ENCODE assay signal across 8 mouse cellular contexts in the genomic region with DNA sequence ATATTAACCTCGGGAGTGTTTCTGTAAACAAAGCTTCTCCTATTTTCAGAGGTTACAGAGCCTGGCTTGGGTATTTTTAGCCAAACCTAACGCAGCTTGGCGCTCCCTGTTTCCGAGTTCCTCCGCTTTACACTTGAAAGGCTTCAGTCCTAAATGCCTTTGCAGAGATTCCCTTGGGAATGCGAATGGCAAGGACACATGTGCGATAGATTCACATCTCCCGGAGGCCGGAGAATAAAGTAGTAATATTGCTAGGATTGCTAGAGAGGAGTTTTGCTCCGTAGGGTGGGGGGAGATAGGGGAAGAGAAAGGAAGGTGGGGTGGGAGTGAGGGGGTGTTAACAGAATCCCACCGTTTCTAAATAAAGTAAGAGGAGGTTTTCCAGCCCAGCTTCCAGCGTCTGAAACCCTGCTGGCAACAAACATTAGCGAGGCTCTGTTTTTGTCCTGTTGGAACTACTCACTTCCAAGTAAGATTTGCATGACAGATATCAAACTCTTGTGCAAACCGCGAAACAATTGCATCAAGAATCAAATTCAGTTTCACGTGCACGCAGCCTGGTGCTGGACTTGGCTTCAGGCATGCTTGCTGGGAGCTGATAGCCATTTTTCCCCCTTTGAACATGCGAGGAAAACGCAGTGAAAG. TPM values are rescaled to one million over a fixed set of nuclear protein-coding genes. Genes with fewer than 3 reads are reported as not detected.
DNase-seq lines count a peak whose midpoint lies in the region; ATAC-seq and TF ChIP-seq lines count a peak whose summit lies in the region.

No protein-coding gene starts in this region.

- peaks cover 3% of the 10 kb centered on the region; the same call in 1 of the 2 replicates for H3K27me3 ChIP-seq in forebrain, embryonic 15.5 days
- H3K27me3 ChIP-seq in intestine, embryonic 14.5 days (replicated peaks; ENCODE audit: control insufficient read depth, insufficient read depth, low read length): peaks cover 10% of the 10 kb centered on the region; the same call in 1 of the 2 replicates
- no peaks in the 10 kb centered on the region for H3K27me3 ChIP-seq in midbrain, embryonic 14.5 days (ENCODE audit: control insufficient read depth, insufficient read depth, low read length)

- TF ChIP-seq CTCF in left cerebral cortex, adult 2 months (IDR thresholded peaks at IDR 0.05): no peak

- ATAC-seq in forebrain, embryonic 15.5 days (replicated peaks): no peak
- peak; percentile 41; the same call in 1 of the 2 replicates for ATAC-seq in intestine, embryonic 14.5 days (replicated peaks; ENCODE audit: low FRiP score, low TSS enrichment, low read depth)
- ATAC-seq in midbrain, embryonic 14.5 days (ENCODE audit: low FRiP score, low TSS enrichment): no peak

- intact Hi-C loops in left cerebral cortex, adult 2 months (cut with DNase I): loop anchor here (2.0 to 5.0 kb wide), 2 partner anchors 33 to 37 kb away; no protein-coding TSS in a partner anchor
- intact Hi-C loops in left cerebral cortex, postnatal 4 days (cut with DNase I): no loop called here

- DNase-seq in left cerebral cortex, adult 2 months (ENCODE audit: extremely low spot score in 1 of 2, low spot score in 2 of 2): no peak
- DNase-seq in left cerebral cortex, postnatal 4 days: no peak
- DNase-seq in intestine, embryonic 14.5 days (ENCODE audit: low spot score): peak; percentile 67
- DNase-seq in midbrain, embryonic 14.5 days: peak; percentile 80
- no peak for DNase-seq in cerebellum, adult 18-20 months
- DNase-seq in cerebellum, postnatal 36 days: no peak
- DNase-seq in spleen, adult 12 weeks (ENCODE audit: low spot score): no peak

- H3K9ac ChIP-seq in forebrain, embryonic 15.5 days (replicated peaks): peak overlapping the region; percentile 51
- peak overlapping the region; percentile 37 for H3K9ac ChIP-seq in intestine, embryonic 14.5 days (ENCODE audit: low read length)
- peak overlapping the region; percentile 57; the same call in 1 of the 2 replicates for H3K9ac ChIP-seq in midbrain, embryonic 14.5 days (replicated peaks; ENCODE audit: low read length)

- peak overlapping the region; percentile 68 for H3K4me2 ChIP-seq in forebrain, embryonic 15.5 days (replicated peaks)
- peak overlapping the region; percentile 83 for H3K4me2 ChIP-seq in intestine, embryonic 14.5 days (ENCODE audit: low read length)
- peak overlapping the region; percentile 90 for H3K4me2 ChIP-seq in midbrain, embryonic 14.5 days (ENCODE audit: low read length)

- H3K9me3 ChIP-seq in forebrain, embryonic 15.5 days: no peaks in the 10 kb centered on the region
- no peaks in the 10 kb centered on the region for H3K9me3 ChIP-seq in intestine, embryonic 14.5 days (ENCODE audit: control insufficient read depth, low read length)
- no peaks in the 10 kb centered on the region for H3K9me3 ChIP-seq in midbrain, embryonic 14.5 days (ENCODE audit: control insufficient read depth, low read length)

- H3K4me1 ChIP-seq in forebrain, embryonic 15.5 days: peaks cover 36% of the 10 kb centered on the region
- peaks cover 18% of the 10 kb centered on the region for H3K4me1 ChIP-seq in intestine, embryonic 14.5 days (replicated peaks; ENCODE audit: control insufficient read depth, insufficient read depth, low read length)
- H3K4me1 ChIP-seq in midbrain, embryonic 14.5 days (ENCODE audit: control insufficient read depth, insufficient read depth, low read length): peaks cover 26% of the 10 kb centered on the region

- peak overlapping the region; percentile 93 for H3K27ac ChIP-seq in left cerebral cortex, adult 2 months
- H3K27ac ChIP-seq in forebrain, embryonic 15.5 days (replicated peaks): peak overlapping the region; percentile 73
- H3K27ac ChIP-seq in intestine, embryonic 14.5 days (ENCODE audit: low read depth): peak overlapping the region; percentile 22; the same call in 1 of the 2 replicates
- H3K27ac ChIP-seq in midbrain, embryonic 14.5 days (replicated peaks; ENCODE audit: low read depth, low read length): peak overlapping the region; percentile 81

- WGBS in forebrain, embryonic 15.5 days: under 1% methylated on average over 19 of the region's 19 CpGs
- 1% methylated on average over 19 of the region's 19 CpGs for WGBS in intestine, embryonic 14.5 days
- under 1% methylated on average over 19 of the region's 19 CpGs for WGBS in midbrain, embryonic 14.5 days

- no peaks in the 10 kb centered on the region for H3K36me3 ChIP-seq in forebrain, embryonic 15.5 days
- no peaks in the 10 kb centered on the region for H3K36me3 ChIP-seq in intestine, embryonic 14.5 days (ENCODE audit: control insufficient read depth, insufficient read depth, low read length)
- no peaks in the 10 kb centered on the region for H3K36me3 ChIP-seq in midbrain, embryonic 14.5 days (ENCODE audit: control insufficient read depth, insufficient read depth, low read length)

- H3K4me3 ChIP-seq in left cerebral cortex, adult 2 months: peak overlapping the region; percentile 62
- H3K4me3 ChIP-seq in forebrain, embryonic 15.5 days: peak overlapping the region; percentile 46
- peak overlapping the region; percentile 47 for H3K4me3 ChIP-seq in intestine, embryonic 14.5 days (ENCODE audit: low read depth, low read length)
- H3K4me3 ChIP-seq in midbrain, embryonic 14.5 days (replicated peaks; ENCODE audit: low read depth, low read length): peak overlapping the region; percentile 43

RNA-seq across cellular contexts. Expression of a gene that starts 0.7 kb away (rescaled TPM):
- total RNA-seq in left cerebral cortex, adult 2 months (2021): 10 to 100 TPM; 49.5 to 51.9 TPM
- total RNA-seq in left cerebral cortex, postnatal 4 days (2021): 10 to 100 TPM; 76.9 to 81.3 TPM
- 45.1 and 50.0 TPM in 2 replicates for polyA plus RNA-seq in forebrain, embryonic 15.5 days (2015; fragmentation: Nextera tagmentation; extraction: Ambion mirVana)
- 27.0 and 29.7 TPM in 2 replicates for polyA plus RNA-seq in intestine, embryonic 14.5 days (2014; fragmentation: Nextera tagmentation; extraction: Ambion mirVana)
- polyA plus RNA-seq in midbrain, embryonic 14.5 days (2014; fragmentation: Nextera tagmentation; extraction: Ambion mirVana): 25.4 and 46.9 TPM in 2 replicates

Comparison
In these comparisons a context has a peak if more than half of its experiments do, and no peak if none do; other contexts are left out.
1. DNase-seq: peak in intestine, embryonic 14.5 days (single experiment) and midbrain, embryonic 14.5 days (single experiment); none in left cerebral cortex, adult 2 months (0 of 2), left cerebral cortex, postnatal 4 days (single experiment), cerebellum, adult 18-20 months (0 of 2), cerebellum, postnatal 36 days (0 of 2) and spleen, adult 12 weeks (single experiment).
2. H3K27ac ChIP-seq: peak in every context shown above with its lines; median percentile 93 in left cerebral cortex, adult 2 months; 81 in midbrain, embryonic 14.5 days; 73 in forebrain, embryonic 15.5 days; 22 in intestine, embryonic 14.5 days.
3. Peak in every context shown above with its lines, with median percentiles within 50 percentile points of each other: H3K4me3 ChIP-seq, H3K4me2 ChIP-seq and H3K9ac ChIP-seq.